Mouse (Mus musculus) E14TG2a.4 (cell line): ENCODE measurements around the gene N4bp3.

Experiments
- CTCF ChIP-seq: conservative IDR thresholded peaks from 2 replicates; pipeline ENCODE4 v1.5.1; 2014; ENCODE audit warnings: low read length
- NANOG ChIP-seq: IDR thresholded peaks from 2 replicates; pipeline ENCODE4 v1.6.1; 2014; ENCODE audit warnings: borderline replicate concordance, low read length, mixed read lengths
- POU5F1 ChIP-seq: IDR thresholded peaks from 2 replicates; pipeline ENCODE4 v1.6.1; 2014; ENCODE audit warnings: low read length, borderline replicate concordance

GRCm38 (mm10) chr11:51627907-51628306, 22.7 kb downstream of the N4bp3 start:
- TF ChIP-seq CTCF (no peak), POU5F1 (no peak), NANOG (no peak)
